Mouse (Mus musculus): Measurements from ENCODE around the gene Vapb. TPM values are rescaled to one million over a fixed set of nuclear protein-coding genes. Genes with fewer than 3 reads are reported as not detected.

Gene Vapb
- 35.5 to 47.7 TPM (median 39.4 TPM) in 4 replicates for total RNA-seq (2023; ENCODE audit: inconsistent age)

DNA sequence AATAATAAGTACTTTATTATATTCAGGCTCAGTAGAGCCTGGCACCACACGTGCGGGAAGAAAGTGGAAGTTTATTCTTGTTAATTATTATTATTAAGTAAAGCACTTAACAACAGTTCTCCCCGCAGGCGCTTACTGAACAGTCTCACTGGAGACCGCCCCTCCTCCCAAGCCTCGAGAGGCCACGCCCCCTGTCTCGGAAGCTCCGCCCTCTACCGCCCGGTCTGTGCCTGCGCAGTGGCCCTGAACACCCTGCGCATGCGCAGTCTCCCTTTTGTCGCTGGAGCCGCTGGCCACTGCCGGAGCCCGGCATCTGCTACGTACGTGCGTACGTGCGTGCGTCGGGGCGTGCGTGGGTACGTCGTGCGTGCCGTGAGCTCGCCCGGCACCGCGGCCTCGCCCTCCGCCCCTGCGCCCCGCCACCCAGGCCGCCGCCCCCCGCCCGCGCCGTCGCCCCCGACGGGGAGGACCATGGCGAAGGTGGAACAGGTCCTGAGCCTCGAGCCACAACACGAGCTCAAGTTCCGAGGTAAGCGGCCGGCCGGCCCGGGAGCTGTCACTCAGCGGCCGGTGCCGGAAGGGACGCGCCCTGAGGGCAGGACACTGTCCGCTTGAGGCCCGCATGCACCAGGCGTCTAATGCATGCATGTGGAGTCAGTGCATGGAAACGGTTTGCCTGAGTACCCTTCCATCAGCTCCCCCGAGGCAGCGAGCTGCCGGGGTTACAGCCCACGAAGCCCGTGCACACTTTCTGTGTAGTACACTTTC, at the start of gene Vapb:
Vapb (plus strand) TSS at position 290 of the 768 bp plus-strand sequence.

DNA sequence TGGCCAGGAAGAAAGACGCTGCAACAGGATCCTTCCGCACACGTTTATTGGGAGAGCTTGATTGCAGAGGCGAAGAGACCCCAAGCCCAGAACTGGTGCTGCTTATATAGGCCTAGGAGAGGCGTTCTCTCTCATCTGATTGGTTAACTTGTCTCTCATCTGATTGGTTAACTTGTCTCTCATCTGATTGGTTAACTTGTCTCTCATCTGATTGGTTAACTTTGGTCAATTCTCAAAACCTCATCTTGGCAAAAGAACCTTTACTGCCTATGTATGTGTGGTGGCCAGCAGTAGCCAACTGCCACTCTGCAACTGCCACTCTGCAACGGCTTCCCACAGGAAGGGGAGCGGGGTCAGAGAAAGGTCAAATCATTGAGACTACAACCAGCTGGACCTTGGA, 18.2 kb upstream of the Vapb start, which contains the start of gene 1700010B08Rik:
1700010B08Rik (plus strand) TSS at position 301 of the 400 bp plus-strand sequence.

Other genes starting within 250 kb of the Vapb start
- not detected in 4 replicates for gene 1700021F07Rik, start 214.9 kb upstream of the Vapb start, total RNA-seq (2023; ENCODE audit: inconsistent age)
- gene Ankrd60, start 159.1 kb upstream of the Vapb start, total RNA-seq (2023; ENCODE audit: inconsistent age), result not detected in 4 replicates
- gene Rab22a, start 77.8 kb upstream of the Vapb start, total RNA-seq (2023; ENCODE audit: inconsistent age), result 20.8 to 27.0 TPM (median 25.6 TPM) in 4 replicates
- not detected in 4 replicates for gene 1700010B08Rik, start 18.1 kb upstream of the Vapb start, total RNA-seq (2023; ENCODE audit: inconsistent age)